Mouse (Mus musculus) lung, postnatal 10 days (tissue): ENCODE measurements around the gene Gdpd1.

Experiments used
- DNase-seq: peaks from one replicate; pipeline ENCODE4 v3.0.0; 2021

Gdpd1 gene

DNA sequence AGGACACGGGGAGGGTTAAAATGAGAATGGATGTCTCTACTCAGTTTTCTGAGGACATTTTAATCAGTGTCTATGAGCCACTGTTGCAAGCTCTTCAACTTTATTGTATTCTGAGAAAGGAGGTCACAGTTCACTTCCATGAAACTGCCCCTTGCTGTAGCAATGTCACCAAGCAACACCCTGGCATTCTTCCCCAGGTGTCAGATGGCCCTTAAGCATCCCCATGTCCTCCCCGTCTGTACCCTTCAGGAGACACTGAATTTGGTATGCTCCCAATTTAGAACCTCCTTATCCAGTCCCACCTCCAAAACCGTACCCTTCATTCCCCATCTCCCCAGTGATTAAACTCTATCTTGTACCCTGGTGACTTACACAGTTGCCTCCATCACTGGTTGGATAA is 88.9 kb downstream of the Gdpd1 start:
- no peak for DNase-seq
